Mouse (Mus musculus) right cerebral cortex, postnatal 4 days (tissue): ENCODE data around the gene E030030I06Rik.
A peak's percentile ranks its signal among the peaks of the same experiment; 100 is the strongest.
"Not testable (repeated sequence)": the region's sequence is repeated elsewhere in the genome, so short reads cannot be mapped to it uniquely, and the experiment has no call there.

Source experiments
- DNase-seq: peaks from one replicate; pipeline ENCODE4 v3.0.0-alpha.2; 2022

The E030030I06Rik gene

DNA sequence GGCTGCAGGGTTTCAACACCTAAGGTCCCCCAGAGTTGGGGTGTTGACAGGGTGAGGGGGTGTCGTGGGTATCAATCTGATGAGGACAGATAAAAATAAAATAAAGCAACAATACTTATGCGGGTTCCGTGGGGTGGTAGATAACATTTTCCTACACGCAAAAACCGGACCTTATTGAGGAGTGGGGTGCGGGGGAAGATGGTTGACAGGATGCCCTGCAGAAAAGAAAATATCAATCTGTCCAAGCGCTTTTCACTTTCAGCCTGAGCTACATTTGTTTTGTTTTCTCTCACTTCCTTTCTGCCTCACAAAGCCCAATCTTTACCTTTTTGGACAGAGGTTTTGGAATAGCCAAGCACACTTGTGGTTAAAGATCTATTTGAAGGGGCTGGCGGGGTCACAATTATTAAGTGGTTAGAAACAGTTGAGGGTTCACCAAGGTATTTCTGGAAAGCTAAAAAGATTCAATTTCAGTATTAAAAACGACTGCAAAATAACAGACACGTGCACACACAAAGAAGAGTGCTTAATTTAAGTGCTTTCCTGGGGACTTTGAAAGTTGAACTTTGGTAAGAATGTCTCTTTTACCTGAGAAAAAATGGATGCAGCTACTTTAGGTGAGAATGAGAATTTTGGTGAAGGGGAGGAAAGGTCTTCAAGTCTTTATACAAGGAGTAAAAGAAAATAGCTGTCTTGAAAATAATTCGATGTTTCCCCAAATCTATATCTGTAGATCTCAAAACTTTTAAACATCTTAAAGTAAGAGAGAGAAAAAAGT lies 3.0 kb upstream of the E030030I06Rik start:
- not testable (repeated sequence) for DNase-seq

GRCm38 (mm10) chr10:22151056-22151862 lies 2.2 kb upstream of the E030030I06Rik start:
- not testable (repeated sequence) for DNase-seq

- DNase-seq: no peak
Observed at GRCm38 (mm10) chr10:22150593-22150992, 1.5 kb upstream of the E030030I06Rik start.

GRCm38 (mm10) chr10:22149691-22150465 lies 808 bp upstream of the E030030I06Rik start:
- DNase-seq: peak; percentile 16

DNA sequence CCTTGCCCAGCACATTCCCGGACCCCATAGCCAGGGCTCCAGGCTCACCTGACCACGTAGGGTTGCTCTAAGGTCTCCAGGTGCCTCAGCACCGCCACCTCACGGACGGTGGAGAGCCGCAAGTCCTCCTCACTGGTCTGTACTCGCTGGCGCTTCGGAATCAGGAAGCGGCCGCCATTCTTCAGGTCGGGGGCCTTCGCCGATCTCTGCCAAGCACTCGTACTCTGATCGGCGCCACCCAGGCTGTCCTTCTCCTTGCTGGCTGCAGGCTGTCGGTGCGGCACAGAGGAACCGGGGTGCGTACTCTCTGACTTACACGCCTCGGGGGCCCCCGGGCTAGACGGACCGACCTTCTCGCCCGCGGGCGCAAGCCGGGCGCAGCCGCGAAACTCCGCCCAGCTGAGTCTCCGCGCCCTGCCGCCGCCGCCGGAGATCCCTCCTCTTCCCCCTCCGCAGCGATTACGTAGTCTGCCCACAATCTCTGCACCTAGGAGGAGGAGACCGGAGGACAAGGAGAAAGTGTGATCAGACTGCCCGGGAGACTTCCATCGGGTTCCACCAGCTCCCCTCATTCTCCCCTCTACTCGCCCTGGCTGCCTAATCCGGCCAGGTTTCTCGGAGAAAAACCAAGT lies 513 bp downstream of the E030030I06Rik start:
- peak; percentile 19 for DNase-seq

- no peak for DNase-seq
Observed at GRCm38 (mm10) chr10:22142926-22143325, 6.1 kb downstream of the E030030I06Rik start.

DNA sequence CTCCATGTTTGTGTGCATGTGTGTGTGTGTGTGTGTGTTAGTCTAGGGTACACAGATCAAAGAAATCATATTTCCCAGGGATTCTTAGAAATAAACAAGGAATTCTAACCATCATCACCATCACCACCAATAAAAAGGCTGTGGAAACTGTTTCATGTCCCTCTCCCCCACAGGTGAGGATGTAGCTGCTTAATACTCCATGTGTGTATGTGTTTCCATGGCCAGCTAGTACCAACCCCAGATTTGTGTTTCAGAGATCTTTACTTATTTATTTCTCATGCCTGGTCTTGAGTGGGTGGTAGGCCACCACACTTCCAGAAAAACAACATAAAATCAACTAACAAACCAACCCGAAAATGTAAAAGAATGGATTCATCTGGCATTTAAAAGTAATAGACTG lies 6.9 kb downstream of the E030030I06Rik start:
- DNase-seq: not testable (repeated sequence)

- peak; percentile 62 for DNase-seq
Observed at GRCm38 (mm10) chr10:22140665-22141280, 8.3 kb downstream of the E030030I06Rik start.

DNA sequence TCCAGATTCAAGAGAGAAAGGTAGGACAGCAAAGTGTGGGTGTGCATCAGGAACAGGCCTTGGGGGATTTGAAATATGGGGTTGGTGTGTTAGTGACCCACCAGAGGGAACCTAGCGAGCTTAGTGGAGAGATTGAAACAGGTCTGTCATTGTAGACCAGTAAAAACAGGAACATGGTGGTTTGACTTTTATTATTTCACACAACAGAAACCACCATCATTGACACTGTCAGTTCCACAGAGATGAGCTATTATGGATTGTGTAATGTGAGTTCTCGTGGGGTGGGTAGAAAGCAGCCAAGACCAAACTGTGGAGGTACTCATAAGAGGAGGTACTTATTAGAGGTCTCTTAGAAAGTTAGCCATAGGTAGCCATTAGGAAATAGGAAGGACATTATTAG lies 74.5 kb downstream of the E030030I06Rik start:
- no peak for DNase-seq

DNA sequence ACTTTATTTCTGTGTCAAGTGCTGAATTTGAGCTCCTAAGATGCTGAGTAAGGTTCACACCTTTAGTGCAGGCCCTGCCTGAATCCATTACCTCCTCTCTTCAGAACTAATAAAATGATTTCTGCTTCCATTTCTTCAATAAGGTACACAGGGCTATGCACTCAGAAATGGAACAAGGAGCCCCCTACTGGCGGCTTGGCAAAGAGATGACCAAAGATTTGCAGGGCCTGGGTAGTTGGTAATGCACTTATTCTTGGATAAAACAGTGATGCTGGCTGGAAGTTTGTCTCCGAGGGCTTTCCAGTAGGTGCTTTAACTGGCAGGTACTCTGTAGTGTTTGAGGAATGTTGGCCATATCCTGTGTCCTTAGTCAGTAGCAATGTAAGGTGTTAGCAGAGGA lies 76.3 kb downstream of the E030030I06Rik start:
- no peak for DNase-seq

GRCm38 (mm10) chr10:22070576-22070975 lies 78.5 kb downstream of the E030030I06Rik start:
- DNase-seq: no peak

- no peak for DNase-seq
Observed at GRCm38 (mm10) chr10:22070168-22070567, 78.9 kb downstream of the E030030I06Rik start.

DNA sequence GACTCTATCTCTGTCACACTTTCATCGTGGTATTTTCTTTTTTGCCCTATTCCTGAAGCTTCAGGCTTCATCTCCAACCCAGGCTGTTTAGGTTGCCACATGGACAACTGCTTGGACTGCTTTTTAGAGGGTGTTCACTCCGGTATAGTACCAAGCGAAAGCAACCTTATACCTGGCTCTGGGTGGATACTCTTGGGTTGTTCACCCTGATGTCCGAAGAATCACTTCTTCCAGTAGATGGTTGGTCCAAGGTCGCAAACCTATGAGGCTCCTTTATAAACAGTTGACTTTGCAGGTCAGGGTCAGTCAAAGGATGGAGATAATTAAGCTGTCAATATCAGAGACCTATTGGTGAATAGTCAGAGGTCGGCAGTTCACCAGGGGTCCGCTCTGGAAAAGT lies 81.1 kb downstream of the E030030I06Rik start, which contains the start of gene 4930444G20Rik:
4930444G20Rik (minus strand) TSS at position 101 of the 400 bp plus-strand sequence.
- DNase-seq: not testable (repeated sequence)
